Mouse (Mus musculus) cerebellum, adult 11 months (tissue): ENCODE results near the gene Eef1a2.

ENCODE experiments used
- DNase-seq: peaks from one replicate; pipeline ENCODE4 v3.0.0; 2022

The Eef1a2 gene

GRCm38 (mm10) chr2:181157716-181158302 is 995 bp upstream of the Eef1a2 start:
- peak; percentile 28 for DNase-seq

- no peak for DNase-seq
Observed at GRCm38 (mm10) chr2:181157180-181157579, 366 bp upstream of the Eef1a2 start.

GRCm38 (mm10) chr2:181155801-181156200 is 1.0 kb downstream of the Eef1a2 start:
- peak; percentile 75 for DNase-seq

- peak; percentile 44 for DNase-seq
Observed at GRCm38 (mm10) chr2:181154831-181155415, 1.9 kb downstream of the Eef1a2 start.

GRCm38 (mm10) chr2:181154361-181154760 is 2.5 kb downstream of the Eef1a2 start:
- DNase-seq = peak; percentile 41

- peak; percentile 56 for DNase-seq
Observed at GRCm38 (mm10) chr2:181153837-181154236, 3.0 kb downstream of the Eef1a2 start.

GRCm38 (mm10) chr2:181153131-181153530 is 3.7 kb downstream of the Eef1a2 start:
- no peak for DNase-seq

GRCm38 (mm10) chr2:181152701-181153100 is 4.1 kb downstream of the Eef1a2 start:
- peak; percentile 35 for DNase-seq

GRCm38 (mm10) chr2:181150281-181150680 is 6.5 kb downstream of the Eef1a2 start:
- no peak for DNase-seq

- DNase-seq = no peak
Observed at GRCm38 (mm10) chr2:181148318-181148955, 8.4 kb downstream of the Eef1a2 start.

GRCm38 (mm10) chr2:181147546-181148317 is 9.1 kb downstream of the Eef1a2 start:
- DNase-seq = no peak

GRCm38 (mm10) chr2:181146976-181147545 is 9.8 kb downstream of the Eef1a2 start:
- DNase-seq = no peak

- DNase-seq = no peak
Observed at GRCm38 (mm10) chr2:181144675-181145074, 12.1 kb downstream of the Eef1a2 start.

GRCm38 (mm10) chr2:181143509-181144276 is 13.1 kb downstream of the Eef1a2 start:
- no peak for DNase-seq

GRCm38 (mm10) chr2:181142703-181143135 is 14.1 kb downstream of the Eef1a2 start:
- no peak for DNase-seq

GRCm38 (mm10) chr2:181139641-181140193 is 17.1 kb downstream of the Eef1a2 start:
- peak; percentile 66 for DNase-seq

- DNase-seq = no peak
Observed at GRCm38 (mm10) chr2:181136934-181137333, 19.9 kb downstream of the Eef1a2 start.

- no peak for DNase-seq
Observed at GRCm38 (mm10) chr2:181135446-181135818, 21.4 kb downstream of the Eef1a2 start.

GRCm38 (mm10) chr2:181134591-181135445 is 22.0 kb downstream of the Eef1a2 start, which contains the start of gene Kcnq2:
Kcnq2 (minus strand) TSS chr2:181135300.
- DNase-seq = no peak

GRCm38 (mm10) chr2:181133837-181134590 is 22.8 kb downstream of the Eef1a2 start:
- no peak for DNase-seq
